20 mouse cellular contexts compared by ENCODE assay signal in the genomic region with DNA sequence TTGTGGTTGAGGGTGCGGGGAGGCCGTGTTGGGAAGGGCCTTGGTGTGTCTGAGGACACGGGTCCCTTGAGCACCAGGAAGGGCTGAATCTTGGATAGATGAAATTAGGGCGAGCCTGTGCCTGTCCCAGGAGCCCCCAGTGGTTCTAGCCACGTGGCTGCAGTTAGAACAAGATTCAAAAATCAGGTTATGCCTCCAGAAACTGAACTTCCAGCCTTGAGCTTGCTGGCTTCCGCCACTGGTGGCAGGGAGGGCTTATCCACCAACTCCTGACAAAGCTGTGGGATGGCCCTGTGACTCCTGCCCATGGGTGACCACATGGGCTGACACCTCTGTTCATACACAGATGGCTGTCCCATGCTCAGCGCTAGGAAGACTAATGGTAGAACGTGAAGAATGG.
"Had no signal": no experiment of that assay in that cellular context is flagged by ENCODE, and none has a peak within 500 bp of the region (broad histone marks: within the 10 kb centered on the region; RNA-seq: fewer than 3 reads in every experiment).

No protein-coding gene starts in this region.

- H3K27ac ChIP-seq: kidney, postnatal 0 days; layer of hippocampus, adult 2 months; limb, embryonic 10.5 days; limb, embryonic 13.5 days; liver, embryonic 12.5 days; liver, embryonic 15.5 days; lung, embryonic 15.5 days; midbrain, embryonic 12.5 days; midbrain, embryonic 15.5 days; neural tube, embryonic 13.5 days; stomach, postnatal 0 days had no signal

- ATAC-seq: intestine, postnatal 0 days; liver, embryonic 12.5 days; midbrain, embryonic 15.5 days had no signal

- H3K9me3 ChIP-seq: limb, embryonic 10.5 days; liver, embryonic 15.5 days; lung, embryonic 15.5 days; midbrain, embryonic 12.5 days; midbrain, embryonic 15.5 days; neural tube, embryonic 13.5 days had no signal

- DNase-seq: kidney, adult 2 months; kidney, postnatal 25 days; layer of hippocampus, adult 9-11 months; liver; lung, adult 18-20 months; retina, postnatal 1 day; right cerebral cortex, postnatal 25 days had no signal

- H3K4me1 ChIP-seq: limb, embryonic 10.5 days; limb, embryonic 13.5 days; lung, embryonic 15.5 days; midbrain, embryonic 12.5 days; midbrain, embryonic 15.5 days; neural tube, embryonic 13.5 days had no signal

- H3K4me3 ChIP-seq: layer of hippocampus, adult 2 months; limb, embryonic 10.5 days; limb, embryonic 13.5 days; liver, embryonic 12.5 days; liver, embryonic 15.5 days; lung, embryonic 15.5 days; midbrain, embryonic 12.5 days; midbrain, embryonic 15.5 days; myocyte; neural tube, embryonic 13.5 days had no signal

- H3K27me3 ChIP-seq: limb, embryonic 13.5 days; liver, embryonic 12.5 days; liver, embryonic 15.5 days; lung, embryonic 15.5 days; midbrain, embryonic 12.5 days; midbrain, embryonic 15.5 days; neural tube, embryonic 13.5 days had no signal

- H3K36me3 ChIP-seq: limb, embryonic 10.5 days; liver, embryonic 15.5 days; lung, embryonic 15.5 days; midbrain, embryonic 12.5 days; midbrain, embryonic 15.5 days; neural tube, embryonic 13.5 days had no signal
